Mouse (Mus musculus) CH12.LX (cell line): ENCODE results near the gene Ror1.

ENCODE experiments used
- CHD2 ChIP-seq: IDR thresholded peaks from 2 replicates; pipeline ENCODE4 v1.6.1; 2011; ENCODE audit warnings: low read length, improper control_type of control experiment
- CTCF ChIP-seq, 2 experiments: IDR thresholded peaks in 1 of 2; conservative IDR thresholded peaks in 1 of 2; 2 replicates each; pipeline ENCODE4 v1.5.1; 2011 to 2012; ENCODE audit warnings: low read depth in 2 of 2, low read length in 2 of 2, improper control_type of control experiment in 1 of 2, inconsistent platforms in 1 of 2, mild to moderate bottlenecking in 1 of 2, moderate library complexity in 1 of 2
- EP300 ChIP-seq: IDR thresholded peaks from 2 replicates; pipeline ENCODE4 v1.6.1; 2011; ENCODE audit warnings: low read length, improper control_type of control experiment
- GABPA ChIP-seq: IDR thresholded peaks from 2 replicates; pipeline ENCODE4 v1.6.1; 2012; ENCODE audit warnings: low read depth, low read length, improper control_type of control experiment, inconsistent platforms; ENCODE audit not compliant: insufficient replicate concordance
- MAZ ChIP-seq: IDR thresholded peaks from 2 replicates; pipeline ENCODE4 v1.6.1; 2012; ENCODE audit warnings: low read depth, mild to moderate bottlenecking, inconsistent platforms, low read length, improper control_type of control experiment, moderate library complexity
- POLR2A ChIP-seq: IDR thresholded peaks from 2 replicates; pipeline ENCODE4 v1.6.1; 2011; ENCODE audit warnings: low read depth, mild to moderate bottlenecking, improper control_type of control experiment, low read length
- POLR2AphosphoS2 ChIP-seq: IDR thresholded peaks from 2 replicates; pipeline ENCODE4 v1.6.1; 2011; ENCODE audit warnings: low read depth, low read length, improper control_type of control experiment

- no peak for TF ChIP-seq EP300
- no peak for TF ChIP-seq POLR2A
- no peak for TF ChIP-seq MAZ
- TF ChIP-seq POLR2AphosphoS2 = no peak
- TF ChIP-seq CTCF (conservative IDR thresholded peaks at IDR 0.05 in 1 of 2, IDR thresholded peaks at IDR 0.05 in 1 of 2; ENCODE audit: low read depth in 2 of 2, low read length in 2 of 2) = no peak
- TF ChIP-seq GABPA = no peak
- TF ChIP-seq CHD2 = no peak
Observed at GRCm38 (mm10) chr4:100101844-100102243, 6.3 kb downstream of the Ror1 start.
